Mouse (Mus musculus): ENCODE results near the gene Birc2.
"Not testable (repeated sequence)": the region's sequence is repeated elsewhere in the genome, so short reads cannot be mapped to it uniquely, and the experiment has no call there.

Gene Birc2

DNA sequence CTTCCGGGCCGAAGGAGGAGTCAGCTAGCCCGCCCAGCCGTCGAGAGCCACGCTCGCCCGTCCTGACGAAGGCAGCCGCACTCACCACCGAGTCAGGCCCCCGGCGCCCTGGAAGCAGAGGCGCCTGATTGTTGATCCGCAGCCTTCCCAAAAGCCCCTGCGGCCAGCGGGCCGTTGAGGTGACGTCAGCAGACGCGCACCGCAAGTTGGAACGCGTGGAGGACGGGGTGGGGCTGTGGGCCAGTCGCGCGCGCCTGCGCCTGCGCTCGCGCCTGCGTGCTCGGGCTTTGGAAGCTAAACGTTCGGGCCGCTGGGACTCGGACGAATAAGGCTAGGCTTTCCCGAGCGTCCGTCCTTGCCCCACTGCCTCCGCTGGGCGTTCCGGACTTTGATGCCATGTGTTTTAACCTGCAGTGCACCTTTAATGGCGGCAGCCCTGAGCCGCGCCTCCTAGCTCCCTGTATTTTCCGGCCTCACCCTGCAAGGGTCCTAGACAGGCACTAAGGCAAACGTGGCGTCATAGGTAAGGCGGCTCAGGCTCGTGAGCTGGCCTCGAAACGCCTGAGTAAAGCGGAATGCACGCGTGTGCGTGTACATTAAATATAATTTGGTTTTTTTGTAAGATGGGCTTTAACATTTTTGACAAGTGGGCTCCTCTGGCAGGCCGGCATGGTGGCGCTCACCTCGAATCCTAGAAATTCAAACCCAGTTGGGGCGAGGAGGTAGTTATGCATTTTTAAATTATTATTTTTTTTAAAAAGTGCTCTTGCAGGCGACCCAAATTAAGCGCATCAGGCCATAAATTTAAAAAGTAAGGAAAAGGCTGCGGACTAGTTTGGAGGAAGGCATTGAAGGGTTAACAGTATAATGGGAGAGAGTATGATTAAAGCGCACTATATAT, at the start of gene Birc2:
Birc2 (minus strand) TSS at position 160 of the 901 bp plus-strand sequence.
- DNase-seq, result peak; percentile 93

DNA sequence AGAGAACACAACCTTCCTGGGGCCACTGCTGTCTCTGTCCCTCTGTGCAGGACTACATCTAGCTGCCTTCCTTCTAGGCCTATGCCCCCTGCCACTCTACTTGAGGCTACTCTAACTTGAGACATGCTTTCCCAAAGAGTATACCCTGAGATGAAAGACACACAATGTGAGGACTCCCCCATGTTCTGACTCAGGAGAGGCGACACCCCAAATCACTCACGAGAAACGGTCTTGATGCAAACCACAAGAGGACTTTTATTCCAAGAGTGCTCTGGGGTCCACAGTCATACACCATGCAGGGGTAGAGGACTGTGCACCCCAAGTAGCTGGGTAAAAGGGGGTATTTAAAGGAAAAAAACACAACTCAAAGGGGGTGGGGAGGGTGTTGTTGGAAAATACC, 47.5 kb upstream of the Birc2 start:
- no peak for DNase-seq

DNA sequence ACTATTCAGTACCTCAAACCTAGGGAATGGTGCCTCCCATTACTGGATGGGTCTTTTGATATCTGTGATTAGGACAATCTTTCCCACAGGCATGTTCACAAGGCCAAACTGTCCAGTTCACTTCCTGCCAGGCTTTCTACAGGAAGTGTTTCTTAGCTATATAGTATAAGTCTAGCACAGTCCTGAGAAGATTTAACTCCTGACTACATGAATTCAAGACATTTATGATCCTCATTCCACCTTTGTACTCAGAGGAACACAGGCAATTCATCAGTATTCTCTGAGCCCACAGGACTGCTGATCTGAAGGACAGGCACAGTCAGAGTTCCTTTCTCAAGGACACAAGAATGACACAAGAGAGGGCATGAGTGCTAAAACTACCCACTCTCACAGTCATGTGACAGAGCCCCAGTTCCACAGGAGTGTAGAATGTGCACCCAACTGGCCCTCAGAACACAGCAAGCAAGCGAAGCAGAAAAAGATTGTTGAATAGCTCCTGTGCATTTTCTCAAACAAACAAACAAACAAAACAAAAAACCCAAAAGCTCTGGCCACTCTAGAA, 45.5 kb upstream of the Birc2 start:
- no peak for DNase-seq

DNA sequence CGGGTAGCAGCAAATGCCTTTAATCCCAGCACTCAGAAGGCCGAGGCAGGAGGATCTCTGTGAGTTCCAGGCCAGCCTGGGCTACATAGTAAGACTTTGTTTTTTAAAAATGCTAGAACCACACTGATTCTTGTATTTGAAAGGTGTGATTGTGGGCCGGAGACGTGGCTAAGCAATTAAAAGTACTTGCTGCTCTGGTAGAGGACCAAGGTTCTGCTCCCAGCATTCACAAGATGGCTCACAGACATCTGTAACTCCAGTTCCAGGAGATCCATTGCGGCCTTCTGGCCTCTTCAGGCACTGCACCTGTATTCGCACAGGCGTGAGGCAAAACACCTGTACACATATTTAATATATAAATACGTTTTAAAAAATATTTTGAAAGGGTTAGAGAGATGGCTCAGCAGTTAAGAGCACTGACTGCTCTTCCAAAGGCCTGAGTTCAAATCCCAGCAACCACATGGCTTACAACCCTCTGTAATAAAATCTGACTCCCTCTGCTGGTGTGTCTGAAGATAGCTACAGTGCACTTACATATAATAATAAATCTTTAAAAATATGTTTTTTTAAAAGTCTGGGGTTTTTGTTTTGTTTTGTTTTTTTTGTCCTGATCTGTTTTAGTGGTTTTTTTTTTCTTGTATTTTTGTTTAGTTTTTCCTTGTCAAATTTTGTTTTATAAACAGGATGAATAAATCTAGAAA, 36.8 kb upstream of the Birc2 start:
- peak; percentile 19 for DNase-seq

DNA sequence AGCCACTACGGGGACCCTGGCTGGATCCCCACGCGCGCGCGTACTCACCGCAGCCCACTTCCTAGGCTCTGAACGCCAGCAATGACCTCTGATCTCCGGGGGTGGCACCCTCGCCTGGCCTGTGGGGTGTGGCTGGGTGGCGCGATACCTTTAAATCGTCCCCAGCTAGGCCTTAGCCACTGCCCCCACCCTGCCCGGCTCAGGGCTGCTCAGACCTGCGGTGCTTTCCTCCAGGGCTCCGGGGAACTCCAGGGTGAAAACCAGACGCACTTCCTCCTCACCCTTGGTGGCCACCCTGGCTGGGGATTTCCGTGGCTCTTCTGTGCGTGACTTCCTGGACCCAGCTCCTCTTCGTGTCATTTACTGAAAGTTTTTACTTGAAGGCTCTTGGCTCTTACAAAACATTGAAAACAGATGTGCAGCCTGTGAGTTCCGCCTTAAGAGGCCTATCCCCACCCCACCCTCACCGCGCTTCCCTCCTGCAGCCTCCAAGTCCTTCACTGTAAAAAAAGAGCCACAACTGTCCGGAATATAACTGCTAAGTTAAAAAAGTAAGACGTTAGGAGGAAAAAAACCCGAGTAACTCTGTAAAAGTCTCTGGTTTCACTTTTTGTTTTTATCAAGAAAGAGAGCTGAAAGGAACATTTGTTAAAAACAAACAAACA, 36.0 kb upstream of the Birc2 start, which contains the start of gene Birc3:
Birc3 (minus strand) TSS at position 412 of the 665 bp plus-strand sequence.
- DNase-seq, result peak; percentile 80

DNA sequence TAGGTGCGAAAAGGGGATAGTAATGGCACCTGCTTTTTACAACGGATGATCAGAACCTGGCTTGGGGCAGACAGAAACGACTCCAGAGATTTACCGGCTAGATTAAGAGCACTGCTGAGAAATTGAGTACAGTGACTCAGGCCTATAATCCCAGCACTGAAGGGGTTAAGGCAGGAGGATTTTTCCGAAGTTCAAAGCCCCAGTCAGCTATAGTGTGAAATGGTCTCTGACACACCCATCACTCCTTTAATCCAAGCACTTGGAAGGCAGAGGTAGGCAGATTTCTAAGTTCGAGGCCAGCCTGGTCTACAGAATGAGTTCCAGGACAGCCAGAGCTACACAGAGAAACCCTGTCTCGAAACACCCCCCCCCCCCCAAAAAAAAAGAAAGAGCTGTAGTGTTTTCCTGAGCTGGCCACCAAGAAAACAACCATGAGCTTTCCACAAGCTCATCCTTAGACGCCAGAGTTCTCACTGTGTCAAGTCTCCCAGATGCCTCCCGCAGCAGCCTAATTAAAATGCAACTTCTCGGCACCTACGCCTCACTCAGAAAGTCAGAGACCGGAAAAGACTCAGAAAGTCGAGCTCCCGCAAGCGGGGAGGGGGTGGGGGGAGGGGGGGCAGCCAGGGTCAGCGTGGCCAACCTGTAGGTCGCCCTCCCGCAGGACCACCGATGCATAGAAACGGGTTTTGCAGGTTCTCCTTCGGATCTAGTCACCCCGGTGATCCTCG, 35.3 kb upstream of the Birc2 start:
- no peak for DNase-seq

DNA sequence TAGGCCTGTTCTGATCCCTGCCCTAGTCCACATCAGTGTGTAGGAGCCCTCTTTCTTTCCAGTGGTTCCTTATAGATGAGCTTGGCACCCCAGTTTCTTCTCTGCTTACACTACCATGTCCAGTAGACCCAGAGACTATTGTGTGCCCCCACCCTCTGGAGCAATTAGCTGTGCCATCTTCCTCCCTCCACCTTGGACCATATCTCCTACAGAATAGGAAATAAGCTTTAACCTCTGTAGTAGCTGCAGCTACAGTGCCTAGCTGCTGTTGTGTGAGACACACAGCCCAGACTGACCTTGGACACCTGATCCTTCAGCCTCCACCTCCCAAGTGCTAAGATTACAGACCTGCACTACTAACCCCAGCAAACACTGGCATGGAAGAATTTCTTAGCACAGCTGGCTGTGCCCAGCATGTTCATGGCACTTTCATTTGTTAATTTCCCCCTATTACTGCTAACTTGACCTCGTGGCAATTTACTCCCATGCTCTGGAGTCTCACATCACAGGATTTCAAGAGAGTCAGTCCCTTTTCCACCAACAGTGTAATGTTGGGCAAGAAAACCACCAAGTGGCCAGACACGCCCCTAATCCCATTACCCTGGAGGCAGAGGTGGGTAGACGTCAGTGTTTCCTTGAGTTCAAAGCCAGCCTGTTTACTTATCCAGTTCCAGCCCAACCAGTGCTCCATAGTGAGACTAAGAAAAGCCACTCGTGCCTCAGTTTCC, 34.6 kb upstream of the Birc2 start:
- DNase-seq, result no peak

DNA sequence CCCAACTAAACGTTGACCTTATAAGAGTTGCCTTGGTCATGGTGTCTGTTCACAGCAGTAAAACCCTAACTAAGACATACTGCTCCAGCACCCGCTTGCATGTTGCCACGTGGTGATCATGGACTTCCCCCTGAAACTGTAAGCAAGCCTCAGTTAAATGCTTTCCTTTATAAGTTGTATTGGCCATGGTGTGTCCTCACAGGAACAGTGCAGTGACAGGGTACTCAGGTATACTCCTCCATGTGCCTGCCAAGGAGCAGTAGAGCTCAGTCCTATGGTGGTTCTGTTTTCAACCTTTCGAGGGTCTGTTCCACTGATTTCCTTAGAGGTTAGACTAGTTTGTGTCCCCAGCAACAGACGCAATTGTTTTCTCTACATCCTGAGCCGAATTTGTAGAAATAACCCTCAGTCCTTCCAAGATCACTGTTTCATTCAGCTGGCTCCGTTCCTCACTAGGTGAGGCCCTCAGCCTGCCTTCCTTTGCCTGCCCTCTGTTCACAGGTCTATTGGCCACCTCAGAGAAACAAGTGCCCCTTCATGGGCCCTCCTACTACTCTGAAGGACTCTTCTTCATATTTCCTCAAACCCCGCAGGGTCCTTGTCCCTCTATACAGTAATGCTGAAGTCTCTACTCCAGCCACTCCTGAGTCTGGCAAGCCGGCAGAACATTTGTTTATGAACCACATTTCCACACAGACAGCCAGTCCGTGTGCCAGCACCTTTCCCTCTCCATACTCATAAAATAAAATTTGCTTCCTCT, 33.9 kb upstream of the Birc2 start:
- no peak for DNase-seq

DNA sequence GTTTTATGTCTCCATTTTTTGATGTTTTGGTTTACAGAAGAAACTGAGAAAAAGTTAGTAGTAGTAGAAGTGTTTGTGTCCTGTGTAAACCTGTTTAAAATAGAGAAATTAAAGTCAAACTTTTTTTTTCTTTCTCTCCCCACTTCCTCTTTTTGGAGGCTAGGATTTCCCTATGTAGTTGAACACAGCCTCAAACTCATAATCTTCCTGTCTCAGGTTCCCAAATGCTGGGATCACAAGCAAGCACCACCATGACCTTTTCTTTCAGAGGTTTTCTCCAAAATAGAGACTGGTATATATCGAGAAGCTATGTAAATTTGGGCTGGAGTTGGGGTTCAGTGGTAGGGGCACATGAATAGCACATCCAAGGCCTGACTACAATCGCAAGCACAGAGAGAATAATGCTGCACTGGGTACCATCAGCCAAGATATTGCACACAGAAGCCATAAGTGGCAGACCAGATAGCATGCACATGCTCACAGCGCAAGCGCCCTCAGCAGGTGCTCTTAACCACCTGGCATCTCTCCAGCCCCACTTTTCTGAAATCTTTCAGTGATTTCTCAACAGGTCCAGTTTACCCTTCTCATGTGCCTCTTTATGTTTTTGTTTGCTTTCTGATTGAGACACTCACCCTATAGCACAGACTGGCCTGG, 32.1 kb upstream of the Birc2 start:
- peak; percentile 12 for DNase-seq

DNA sequence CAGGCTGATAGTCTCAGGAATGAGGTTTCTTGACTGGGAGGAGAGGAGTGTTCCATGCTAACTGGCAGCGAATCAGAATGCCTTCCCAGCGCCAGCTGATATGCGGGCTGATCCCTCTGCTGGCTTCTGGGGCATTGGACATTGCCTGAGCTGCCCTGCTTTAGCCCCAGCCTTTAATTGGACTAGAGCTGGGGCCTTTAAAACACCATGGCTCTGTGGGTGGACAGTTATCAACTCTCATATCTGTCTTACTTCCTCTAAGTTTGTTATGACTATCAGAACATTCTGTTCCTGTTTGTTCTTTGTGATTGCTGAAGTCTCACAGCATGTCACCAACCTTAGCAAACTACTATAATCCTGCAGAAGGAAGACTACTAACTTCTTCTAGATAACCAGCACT, 31.1 kb upstream of the Birc2 start:
- no peak for DNase-seq

DNA sequence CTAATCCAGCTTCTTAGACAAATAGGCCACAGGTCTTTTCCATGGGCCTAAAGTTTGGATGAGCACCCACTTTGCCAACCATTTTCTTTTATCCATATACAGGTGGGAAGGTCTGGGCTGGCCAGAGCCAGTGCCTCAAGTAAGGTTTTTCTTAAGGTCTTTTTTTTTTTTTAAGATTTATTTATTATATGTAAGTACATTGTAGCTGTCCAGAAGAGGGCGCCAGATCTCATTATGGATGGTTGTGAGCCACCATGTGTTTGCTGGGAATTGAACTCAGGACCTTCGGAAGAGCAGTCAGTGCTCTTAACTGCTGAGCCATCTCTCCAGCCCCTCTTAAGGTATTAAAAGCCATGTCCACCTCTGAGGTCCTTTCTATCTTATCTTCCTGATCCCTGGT, 30.1 kb upstream of the Birc2 start:
- peak; percentile 21 for DNase-seq

DNA sequence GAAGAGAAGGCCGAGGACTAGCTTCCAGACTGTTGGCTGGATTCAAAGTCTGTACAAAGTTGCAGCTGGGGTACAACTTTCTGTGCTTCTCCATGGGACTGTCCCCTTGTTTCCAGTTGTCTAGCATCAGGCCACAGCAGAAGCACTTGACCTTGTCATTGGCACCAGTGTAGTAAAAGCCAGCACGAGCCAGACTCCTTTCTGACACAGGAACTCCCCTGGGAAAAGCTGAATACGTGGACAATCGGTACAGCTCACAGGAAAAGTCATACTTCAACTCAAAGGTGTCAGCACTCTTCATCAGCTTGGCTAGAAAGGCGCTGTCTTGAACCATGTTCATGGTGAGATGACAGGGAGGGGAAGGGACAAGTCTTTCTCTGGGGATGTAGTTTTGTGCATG, 24.1 kb upstream of the Birc2 start:
- DNase-seq, result no peak

DNA sequence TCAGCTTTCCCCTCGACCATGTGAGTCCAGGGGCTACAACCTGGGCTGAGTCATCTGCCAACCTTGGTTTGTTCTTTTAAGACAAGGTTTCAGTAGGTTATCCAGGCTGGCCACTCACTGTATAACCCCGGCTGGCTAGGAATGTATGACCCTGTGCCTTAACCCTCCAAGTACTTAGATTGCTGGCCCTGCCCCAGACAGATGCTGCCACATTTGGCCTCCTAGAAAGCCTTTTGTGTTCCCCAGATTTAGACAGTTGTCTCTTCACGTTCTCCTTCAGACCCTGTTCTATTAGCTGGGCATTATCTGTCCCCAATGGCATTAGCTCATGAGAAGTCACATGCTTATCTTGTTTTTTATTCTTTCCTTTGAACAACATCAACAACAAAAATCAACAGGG, 19.0 kb upstream of the Birc2 start:
- no peak for DNase-seq

DNA sequence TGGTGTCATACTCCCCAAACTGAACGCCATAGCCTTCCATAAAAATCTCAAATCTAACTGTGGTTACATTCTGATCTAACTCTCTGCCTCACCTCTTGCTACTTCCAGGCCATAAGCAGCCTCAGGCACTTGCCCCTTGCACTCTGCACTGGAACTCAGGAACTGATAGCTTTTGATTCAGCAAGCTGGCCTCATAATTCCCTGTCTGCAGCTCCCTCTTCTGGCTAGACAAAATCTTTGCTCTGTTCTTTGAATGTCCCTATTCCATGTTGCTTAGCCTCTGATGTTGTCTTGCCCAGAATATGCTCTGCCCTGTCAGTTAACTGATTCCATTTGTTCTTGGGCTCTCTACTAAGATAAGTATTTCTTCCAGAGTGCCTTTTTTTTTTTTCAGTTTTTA, 18.5 kb upstream of the Birc2 start:
- peak; percentile 28 for DNase-seq

DNA sequence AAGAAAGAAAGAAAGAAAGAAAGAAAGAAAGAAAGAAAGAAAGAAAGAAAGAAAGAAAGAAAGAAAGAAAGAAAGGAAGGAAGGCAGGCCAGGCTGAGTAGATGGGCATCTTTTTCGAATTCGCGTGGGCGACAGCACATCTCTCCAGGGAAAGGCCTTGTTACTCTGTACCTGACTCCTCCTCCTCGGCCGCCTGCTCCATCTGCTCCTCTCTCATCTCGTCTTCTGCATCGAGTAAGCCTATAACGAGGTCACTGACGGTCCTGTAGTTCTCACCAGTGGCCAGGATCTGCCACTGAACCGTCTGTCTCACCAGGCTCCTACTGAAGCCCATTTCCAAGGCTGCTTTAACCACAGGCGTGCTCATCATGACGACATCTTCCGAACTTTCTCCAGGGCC, 17.3 kb upstream of the Birc2 start:
- DNase-seq, result not testable (repeated sequence)

DNA sequence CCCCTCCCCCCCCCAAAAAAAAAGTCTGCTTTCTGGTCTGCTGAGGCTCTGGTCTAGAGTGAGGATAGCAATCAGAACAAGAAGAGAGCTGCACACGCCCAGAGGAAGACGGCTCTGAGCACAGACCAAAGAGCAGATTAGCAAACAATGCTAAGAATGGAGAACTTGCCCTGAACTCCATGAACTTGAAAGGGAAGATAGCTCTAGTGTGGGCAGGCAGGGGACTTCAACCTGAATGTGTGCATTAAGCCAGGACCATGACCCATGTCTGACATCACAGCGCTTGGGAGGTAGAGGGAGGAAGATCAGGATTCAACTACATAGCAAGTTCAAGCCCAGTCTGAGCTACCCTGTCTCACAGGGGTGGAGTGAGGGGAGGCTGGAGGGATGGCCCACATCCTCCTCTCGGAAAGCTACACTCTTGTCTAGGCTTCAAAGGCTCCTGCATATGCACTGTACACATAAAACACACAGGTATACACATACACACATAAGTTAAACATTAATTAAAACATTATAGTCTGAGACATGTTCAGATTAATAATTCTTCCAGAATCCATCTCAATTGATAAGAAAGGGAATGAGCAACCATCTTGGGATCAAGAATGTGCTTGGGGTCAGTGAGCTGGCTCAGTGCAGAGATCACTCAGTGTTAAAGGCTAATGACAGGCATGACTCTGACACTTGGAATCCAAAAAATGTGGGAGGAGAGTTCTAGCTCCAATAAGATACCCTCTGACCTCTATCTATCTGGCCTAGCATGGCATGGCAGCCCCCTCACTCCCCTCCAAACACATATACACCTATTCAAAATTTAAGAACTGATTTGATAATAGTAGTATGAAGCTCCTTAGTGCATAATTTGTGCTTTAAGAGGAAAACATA, 15.7 kb upstream of the Birc2 start:
- DNase-seq, result no peak

DNA sequence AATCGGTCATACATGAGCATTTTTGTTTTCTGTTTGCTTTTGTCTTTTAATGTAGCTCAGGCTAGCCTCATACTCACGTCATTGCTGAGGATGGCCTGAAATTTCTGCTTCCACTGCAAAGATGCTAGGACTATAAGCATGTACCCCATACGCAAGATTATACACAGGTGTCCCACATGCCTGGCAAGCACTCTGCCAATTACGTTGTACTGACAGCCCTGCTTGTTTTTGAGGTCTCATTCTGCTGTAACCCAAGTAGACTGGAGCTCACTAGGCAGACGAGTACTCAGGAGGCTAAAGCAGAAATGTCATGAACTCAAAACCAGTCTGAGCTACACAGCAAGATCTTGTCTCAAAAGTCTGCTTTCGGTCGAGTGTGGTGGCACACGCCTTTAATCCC, 15.0 kb upstream of the Birc2 start:
- no peak for DNase-seq

DNA sequence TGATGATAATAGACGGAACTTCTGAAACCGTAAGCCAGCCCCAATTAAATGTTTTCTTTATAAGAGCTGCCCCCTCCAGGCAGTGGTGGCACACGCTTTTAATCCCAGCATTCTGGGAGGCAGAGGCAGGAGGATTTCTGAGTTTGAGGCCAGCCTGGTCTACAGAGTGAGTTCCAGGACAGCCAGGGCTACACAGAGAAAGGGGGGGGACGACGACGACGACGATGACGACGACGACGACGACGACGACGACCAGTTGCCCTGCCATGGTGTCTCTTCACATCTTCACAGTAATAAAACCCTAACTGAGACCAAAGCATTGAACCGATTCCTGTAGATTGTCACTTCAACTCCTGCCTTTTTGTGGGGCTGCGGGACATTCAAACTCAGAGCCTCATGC, 11.3 kb upstream of the Birc2 start:
- DNase-seq, result no peak

DNA sequence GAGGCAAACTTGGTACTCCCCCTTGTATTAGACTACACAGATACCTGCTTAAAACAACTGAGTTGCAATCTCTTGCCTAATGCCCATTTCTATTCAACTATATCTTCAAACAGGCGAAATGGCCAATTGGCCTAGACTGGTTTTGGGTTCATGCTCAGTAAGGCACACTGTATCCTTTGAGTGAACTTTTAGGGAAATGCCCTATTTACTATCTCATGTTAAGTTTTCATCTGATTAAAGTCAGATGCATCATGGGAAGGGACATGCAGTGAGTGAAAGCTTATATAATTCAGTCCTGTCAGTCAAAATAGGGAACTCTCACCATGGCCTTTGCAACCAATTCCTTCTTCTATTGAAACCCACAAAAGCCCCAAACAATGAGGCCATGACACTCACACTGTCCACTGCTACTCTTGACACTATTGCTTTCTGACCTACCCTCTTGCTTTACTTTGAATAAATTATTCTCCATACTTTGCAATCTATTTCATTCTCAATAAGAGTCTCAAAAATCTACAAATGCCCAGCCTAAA, 9.9 kb upstream of the Birc2 start:
- no peak for DNase-seq

Measured in thymus, postnatal 25 days (tissue).